Mouse (Mus musculus): Measurements from ENCODE around the gene 1700001K19Rik. TPM values are rescaled to one million over a fixed set of nuclear protein-coding genes. Genes with fewer than 3 reads are reported as not detected.

The 1700001K19Rik gene
- polyA plus RNA-seq (2014; fragmentation: Illumina TruSeq; extraction: RNeasy Lipid Tissue Mini Kit (QIAGEN cat#74804); ENCODE audit: low read depth, low replicate concordance) = not detected

DNA sequence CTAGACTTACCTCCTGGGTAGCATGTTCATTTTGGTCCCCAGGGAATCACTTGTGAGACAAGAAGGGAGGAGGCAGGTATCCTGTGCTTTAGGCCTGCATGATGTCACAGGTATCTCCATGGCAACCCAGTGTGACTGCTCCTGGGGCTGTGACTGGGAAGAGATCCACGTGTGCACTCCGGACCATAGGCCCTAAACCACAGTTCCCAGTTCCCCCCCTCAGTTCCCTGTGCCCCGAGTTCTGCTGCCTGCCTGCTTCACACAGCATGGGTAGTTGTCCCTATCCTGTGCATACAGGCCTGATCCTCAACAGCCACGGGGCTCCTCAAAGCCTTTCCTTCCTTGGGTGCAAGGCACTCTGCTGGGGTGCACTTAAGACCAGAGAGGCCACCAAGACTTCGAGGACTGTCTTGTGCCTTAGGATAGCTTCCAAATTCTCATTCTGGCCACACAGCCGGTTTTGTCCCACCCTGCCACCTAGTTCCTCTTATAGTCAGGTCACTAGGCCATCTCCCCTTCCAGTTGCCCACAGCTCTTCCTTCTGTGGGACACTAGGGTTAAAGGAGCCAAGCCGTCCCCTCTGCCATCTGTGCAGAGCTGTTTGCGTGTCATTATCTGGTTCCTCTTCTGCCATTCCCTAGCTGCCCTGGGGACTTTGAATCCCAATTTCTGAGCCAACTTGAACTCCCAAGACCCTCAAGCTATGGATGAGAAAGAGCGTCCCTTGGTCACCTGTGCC lies at the start of gene 1700001K19Rik:
Gene 1700001K19Rik, minus strand, starts transcription at position 59 of the 739 bp plus-strand sequence.

DNA sequence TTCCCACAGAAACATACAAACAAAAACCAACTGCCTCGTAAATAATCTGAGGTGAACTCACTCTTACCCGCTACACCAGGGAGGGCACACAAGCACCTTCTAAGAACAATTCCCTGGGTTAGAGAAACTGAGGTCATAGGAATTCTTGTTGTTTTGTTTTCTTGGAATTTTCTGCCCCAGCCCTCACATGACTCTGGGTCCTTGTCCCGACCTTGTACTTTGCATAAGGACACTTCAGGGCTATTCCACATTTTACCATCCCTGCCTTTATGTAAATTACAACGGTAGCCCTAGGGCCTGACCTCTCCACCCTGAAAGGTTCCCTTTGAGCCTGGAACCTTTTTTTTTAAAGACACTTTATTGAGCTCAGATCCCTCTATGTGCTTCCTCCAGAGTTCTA lies 20.1 kb upstream of the 1700001K19Rik start, which contains the start of gene Hsp90aa1:
Gene Hsp90aa1, minus strand, starts transcription at position 173 of the 400 bp plus-strand sequence.

Other genes starting within 250 kb of the 1700001K19Rik start
- 62.4 TPM for gene Ppp2r5c, start 235.5 kb downstream of the 1700001K19Rik start, polyA plus RNA-seq (2014; fragmentation: Illumina TruSeq; extraction: RNeasy Lipid Tissue Mini Kit (QIAGEN cat#74804); ENCODE audit: low read depth, low replicate concordance)
- gene Dync1h1, start 81.2 kb downstream of the 1700001K19Rik start, polyA plus RNA-seq (2014; fragmentation: Illumina TruSeq; extraction: RNeasy Lipid Tissue Mini Kit (QIAGEN cat#74804); ENCODE audit: low read depth, low replicate concordance) = 2.1 TPM
- gene Hsp90aa1, start 20.1 kb upstream of the 1700001K19Rik start, polyA plus RNA-seq (2014; fragmentation: Illumina TruSeq; extraction: RNeasy Lipid Tissue Mini Kit (QIAGEN cat#74804); ENCODE audit: low read depth, low replicate concordance) = 345 TPM
- 21.1 TPM for gene Wdr20, start 55.3 kb upstream of the 1700001K19Rik start, polyA plus RNA-seq (2014; fragmentation: Illumina TruSeq; extraction: RNeasy Lipid Tissue Mini Kit (QIAGEN cat#74804); ENCODE audit: low read depth, low replicate concordance)
- not detected for gene Mok, start 158.3 kb upstream of the 1700001K19Rik start, polyA plus RNA-seq (2014; fragmentation: Illumina TruSeq; extraction: RNeasy Lipid Tissue Mini Kit (QIAGEN cat#74804); ENCODE audit: low read depth, low replicate concordance)
- gene Zfp839, start 167.6 kb upstream of the 1700001K19Rik start, polyA plus RNA-seq (2014; fragmentation: Illumina TruSeq; extraction: RNeasy Lipid Tissue Mini Kit (QIAGEN cat#74804); ENCODE audit: low read depth, low replicate concordance) = 4.6 TPM
- 19.4 TPM for gene Cinp, start 206.5 kb upstream of the 1700001K19Rik start, polyA plus RNA-seq (2014; fragmentation: Illumina TruSeq; extraction: RNeasy Lipid Tissue Mini Kit (QIAGEN cat#74804); ENCODE audit: low read depth, low replicate concordance)
- gene Tecpr2, start 206.6 kb upstream of the 1700001K19Rik start, polyA plus RNA-seq (2014; fragmentation: Illumina TruSeq; extraction: RNeasy Lipid Tissue Mini Kit (QIAGEN cat#74804); ENCODE audit: low read depth, low replicate concordance) = 2.1 TPM

Measured in liver, adult 10 weeks (tissue).